Mouse (Mus musculus) B cell, adult 62 days (primary cell): ENCODE measurements around the gene Rbbp7. TPM values are rescaled to one million over a fixed set of nuclear protein-coding genes. Genes with fewer than 3 reads are reported as not detected.

Experiments
- total RNA-seq: library from RNA; stranded (reverse); gene quantifications from 4 replicates; pipeline ENCODE4 v1.2.4, GENCODE M21; 2023

Rbbp7 gene
- total RNA-seq = 94.0 to 108 TPM (median 103 TPM) in 4 replicates

GRCm38 (mm10) chrX:162760115-162760942, at the start of gene Rbbp7:
Gene Rbbp7 (plus strand): TSS chrX:162760402.

Other genes with a start within 250 kb of the Rbbp7 start
- gene Reps2, start 116.8 kb upstream of the Rbbp7 start, total RNA-seq = not detected in 4 replicates
- gene Txlng, start 69.1 kb downstream of the Rbbp7 start, total RNA-seq = 21.9 to 24.9 TPM (median 24.5 TPM) in 4 replicates
- gene Syap1, start 128.0 kb downstream of the Rbbp7 start, total RNA-seq = 30.4 to 33.2 TPM (median 31.7 TPM) in 4 replicates
- gene Ctps2, start 140.8 kb downstream of the Rbbp7 start, total RNA-seq = 130 to 166 TPM (median 147 TPM) in 4 replicates
- not detected in 4 replicates for gene S100g, start 204.2 kb downstream of the Rbbp7 start, total RNA-seq